Comparison of ENCODE assay signal across 8 mouse cellular contexts in the genomic region with DNA sequence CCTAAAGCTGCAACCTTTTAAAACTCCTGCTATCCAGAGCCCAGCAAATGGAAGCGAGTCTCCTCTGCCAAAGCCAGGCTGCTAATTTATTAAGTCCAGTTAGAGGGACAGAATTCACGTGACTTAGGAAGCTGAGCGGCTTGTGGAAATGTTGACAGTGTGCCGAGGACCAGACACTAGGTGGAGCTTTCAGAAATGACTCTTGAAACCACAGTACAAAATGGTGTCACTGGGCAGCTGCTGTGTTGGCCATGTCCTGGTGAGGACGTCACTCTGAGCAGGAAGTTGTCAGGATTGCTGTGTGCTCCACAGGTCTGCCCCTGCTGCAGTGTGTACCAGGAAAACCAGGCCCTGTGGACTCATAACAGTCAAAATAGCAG.
DNase-seq lines count a peak whose midpoint lies in the region; ATAC-seq and TF ChIP-seq lines count a peak whose summit lies in the region.

No protein-coding gene starts in this region.

- no peak overlapping the region for H3K4me3 ChIP-seq in heart, embryonic 15.5 days
- H3K4me3 ChIP-seq in spleen, adult 2 months (ENCODE audit: extremely low read depth, insufficient read depth, insufficient read length): peak overlapping the region; percentile 15; the same call in 1 of the 2 replicates

- 70% methylated on average over 5 of the region's 5 CpGs for WGBS in heart, embryonic 15.5 days
- 30% methylated on average over 5 of the region's 5 CpGs for WGBS in spleen, adult 2 months

- no peak for ATAC-seq in heart, embryonic 15.5 days (replicated peaks; ENCODE audit: insufficient number of reproducible peaks, insufficient read depth, low FRiP score, low read depth)
- no peak for ATAC-seq in frontal cortex, adult (ENCODE audit: low TSS enrichment)

- no peak overlapping the region for H3K9ac ChIP-seq in heart, embryonic 15.5 days

- H3K4me1 ChIP-seq in heart, embryonic 15.5 days (replicated peaks): 0 out of 2 replicates have a peak, but pooled peaks cover 3% of the 10 kb centered on the region
- H3K4me1 ChIP-seq in spleen, adult 2 months (ENCODE audit: control insufficient read depth, insufficient read depth, insufficient read length): no peaks in the 10 kb centered on the region; the same call in 1 of the 2 replicates

- TF ChIP-seq CTCF in spleen, adult 2 months (IDR thresholded peaks at IDR 0.05; ENCODE audit: extremely low read depth, insufficient read depth, insufficient read length, insufficient replicate concordance): no peak

- no peaks in the 10 kb centered on the region for H3K27me3 ChIP-seq in heart, embryonic 15.5 days
- no peaks in the 10 kb centered on the region for H3K27me3 ChIP-seq in spleen, adult 2 months (ENCODE audit: control insufficient read depth, insufficient read depth, low read length)

- no peak overlapping the region for H3K27ac ChIP-seq in heart, embryonic 15.5 days
- no peak overlapping the region for H3K27ac ChIP-seq in spleen, adult 2 months (ENCODE audit: insufficient read depth, low read length)

- no peak for TF ChIP-seq POLR2A in spleen, adult 2 months (IDR thresholded peaks at IDR 0.05; ENCODE audit: low read depth, low read length)

- H3K36me3 ChIP-seq in heart, embryonic 15.5 days: no peaks in the 10 kb centered on the region
- H3K36me3 ChIP-seq in spleen, adult 2 months (ENCODE audit: control insufficient read depth, insufficient read depth, low read length): no peaks in the 10 kb centered on the region

- no peaks in the 10 kb centered on the region for H3K9me3 ChIP-seq in heart, embryonic 15.5 days (replicated peaks)

- peak overlapping the region; percentile 64; the same call in 1 of the 2 replicates for H3K4me2 ChIP-seq in heart, embryonic 15.5 days

- peak; percentile 63 for DNase-seq in CD4-positive, CD25-positive, alpha-beta regulatory T cell, adult 2 months (ENCODE audit: low read depth, low spot score)
- DNase-seq in R1 (ENCODE audit: low read depth, low spot score): peak; percentile 43
- DNase-seq in lung, adult 18-20 months: peak; percentile 33 to 35
- peak; percentile 21 to 38 for DNase-seq in spleen, adult 2 months (ENCODE audit: low read depth in 1 of 2, low spot score in 2 of 2)
- no peak for DNase-seq in layer of hippocampus, postnatal 25 days (ENCODE audit: extremely low spot score in 1 of 2, low spot score in 1 of 2)
- DNase-seq in frontal cortex, postnatal 10 days (ENCODE audit: low spot score in 2 of 2): no peak

Comparison
In these comparisons a context has a peak if more than half of its experiments do, and no peak if none do; other contexts are left out.
1. DNase-seq: peak in CD4-positive, CD25-positive, alpha-beta regulatory T cell, adult 2 months (single experiment), R1 (single experiment), lung, adult 18-20 months (2 of 2) and spleen, adult 2 months (2 of 2); none in layer of hippocampus, postnatal 25 days (0 of 2) and frontal cortex, postnatal 10 days (0 of 2).